Mouse (Mus musculus): ENCODE measurements around the gene Malrd1.
"Not testable (repeated sequence)": the region's sequence is repeated elsewhere in the genome, so short reads cannot be mapped to it uniquely, and the experiment has no call there.

Malrd1 gene

DNA sequence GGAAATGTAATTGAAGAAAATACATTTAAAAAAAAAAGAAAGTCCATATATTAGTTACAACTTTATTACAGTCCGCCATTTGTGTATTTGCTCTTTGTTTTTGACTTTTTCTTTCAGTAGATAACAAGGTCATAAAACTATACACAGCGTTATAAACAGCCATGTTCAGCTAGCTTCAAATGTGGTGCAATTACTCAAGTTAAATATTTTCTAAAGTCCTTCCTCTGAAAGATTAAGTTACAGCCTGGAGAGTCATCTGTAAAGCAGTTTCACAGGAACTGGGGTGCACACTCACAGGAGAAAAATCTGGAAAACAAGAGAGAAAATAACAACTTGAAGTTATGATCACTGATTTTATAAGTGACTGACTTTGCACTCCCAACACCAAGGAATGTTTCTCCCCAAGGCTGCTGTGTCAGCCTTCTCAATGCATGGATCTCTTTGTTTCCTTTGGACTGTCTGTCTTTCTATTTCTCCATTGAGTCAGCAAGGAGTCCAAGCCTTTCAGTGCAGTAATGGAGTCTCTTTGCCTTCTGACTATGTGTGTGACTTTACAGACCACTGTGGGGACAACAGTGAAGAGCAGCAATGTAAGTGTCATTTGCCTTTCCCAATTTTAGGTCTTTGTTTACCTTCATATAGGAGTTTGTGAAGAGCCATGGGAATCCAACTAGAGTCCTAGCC is at the start of gene Malrd1:
TSS of gene Malrd1 (plus strand) at position 239 of the 684 bp plus-strand sequence.
- no peak for DNase-seq (ENCODE audit: low spot score in 2 of 2)

DNA sequence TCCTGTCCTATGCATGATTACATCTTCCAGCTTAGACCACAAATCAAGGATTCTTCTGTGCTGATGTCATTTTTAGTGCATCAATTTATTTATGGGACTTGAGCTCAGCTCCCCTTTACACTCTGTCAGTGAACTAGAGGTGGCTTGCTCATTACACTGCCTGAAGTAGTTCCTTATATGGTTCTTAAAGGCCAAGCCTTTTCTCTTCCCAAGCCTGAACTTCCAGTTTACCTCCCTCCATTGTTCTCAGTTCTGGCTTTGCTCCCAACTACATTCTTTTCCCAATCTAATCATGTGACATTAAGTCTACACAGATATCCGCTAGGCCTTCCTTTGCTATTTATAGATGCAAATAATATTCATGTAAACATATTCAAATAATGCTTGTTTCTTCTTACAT is 12.4 kb downstream of the Malrd1 start:
- DNase-seq (ENCODE audit: low spot score in 2 of 2), result no peak

DNA sequence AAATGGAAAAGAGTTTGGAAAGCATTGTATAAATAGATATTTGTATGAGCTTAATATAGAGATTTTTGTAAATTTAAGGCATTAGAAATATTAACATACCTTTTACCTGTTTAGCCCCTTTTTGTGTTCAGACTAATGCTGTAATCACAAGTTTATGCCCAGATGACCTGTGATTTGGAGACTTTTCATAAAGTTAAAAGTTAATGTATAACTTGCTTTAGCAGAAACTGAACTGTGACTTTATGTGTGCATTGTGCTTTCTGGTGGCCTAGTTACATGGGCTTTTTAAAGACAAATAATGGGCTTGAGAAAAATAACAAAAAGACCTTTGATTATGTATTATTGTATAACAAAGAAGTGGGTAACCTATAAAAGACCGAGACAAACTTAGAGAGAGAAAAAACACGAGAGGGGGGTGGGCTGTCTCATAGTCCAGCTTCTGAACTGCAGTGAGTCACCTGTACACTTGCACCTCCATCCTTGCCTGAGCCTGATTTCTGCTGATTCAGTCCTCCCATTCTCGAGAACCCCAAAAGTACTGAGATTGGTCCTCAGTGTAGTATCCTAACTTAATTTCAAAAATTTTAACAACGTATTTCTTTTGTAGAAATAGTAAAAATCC is 87.2 kb downstream of the Malrd1 start:
- DNase-seq (ENCODE audit: low spot score in 2 of 2), result no peak

DNA sequence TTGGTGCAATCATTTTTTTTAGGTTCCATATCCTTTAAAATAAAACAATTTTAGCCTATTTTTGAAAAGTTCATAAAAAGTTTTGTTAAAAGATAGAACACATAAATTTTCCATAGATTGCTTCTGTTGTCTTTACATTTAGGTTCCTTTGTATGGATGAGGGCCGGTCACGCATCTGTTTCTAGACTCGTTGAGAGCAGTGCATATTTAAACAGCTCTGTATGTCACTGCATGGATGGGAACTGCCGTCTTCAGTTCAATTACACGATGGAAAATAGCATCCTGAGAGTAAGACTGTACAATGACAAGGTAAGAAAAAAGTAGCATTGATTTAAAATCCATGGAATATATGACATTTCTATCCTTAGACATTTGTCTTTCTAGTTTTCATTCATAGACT is 87.7 kb downstream of the Malrd1 start:
- DNase-seq (ENCODE audit: low spot score in 2 of 2), result no peak

DNA sequence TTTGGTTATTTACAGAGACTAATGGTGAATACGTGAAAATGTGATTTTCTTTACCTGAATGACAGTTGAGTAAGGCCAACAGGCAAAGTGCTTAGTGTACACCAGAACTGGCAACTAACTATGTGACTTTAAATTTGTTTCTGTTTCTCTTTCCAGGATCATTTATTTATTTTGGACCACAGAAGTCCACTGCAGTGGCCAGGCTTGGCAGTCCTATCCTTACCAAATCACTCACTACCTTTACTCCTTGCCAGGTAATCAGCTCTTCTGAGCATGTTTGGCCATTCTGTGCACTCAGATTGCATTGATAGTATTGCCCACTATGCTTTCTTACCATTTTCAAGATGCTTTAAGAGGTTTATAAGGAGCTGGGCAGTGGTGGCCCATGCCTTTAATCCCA is 109.5 kb downstream of the Malrd1 start:
- no peak for DNase-seq (ENCODE audit: low spot score in 2 of 2)

DNA sequence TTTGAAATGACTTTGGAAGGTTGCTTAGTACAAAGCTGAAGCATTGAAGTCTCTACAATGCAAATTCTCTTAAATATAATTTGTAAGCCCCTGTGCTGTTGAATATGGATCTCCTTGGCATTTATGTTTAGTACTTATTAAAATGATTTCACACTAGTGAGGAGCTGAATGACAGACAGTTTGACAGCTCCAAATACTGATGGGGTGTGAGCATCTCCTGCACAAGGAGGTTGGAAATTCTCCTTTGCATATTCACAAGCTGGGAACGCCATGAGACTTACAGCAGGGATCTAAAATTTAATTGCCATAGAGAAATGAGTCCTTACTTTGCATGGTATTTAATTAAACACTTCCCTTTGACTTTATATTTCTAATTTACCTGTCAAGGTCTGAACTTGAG is 117.6 kb downstream of the Malrd1 start:
- DNase-seq (ENCODE audit: low spot score in 2 of 2), result no peak

DNA sequence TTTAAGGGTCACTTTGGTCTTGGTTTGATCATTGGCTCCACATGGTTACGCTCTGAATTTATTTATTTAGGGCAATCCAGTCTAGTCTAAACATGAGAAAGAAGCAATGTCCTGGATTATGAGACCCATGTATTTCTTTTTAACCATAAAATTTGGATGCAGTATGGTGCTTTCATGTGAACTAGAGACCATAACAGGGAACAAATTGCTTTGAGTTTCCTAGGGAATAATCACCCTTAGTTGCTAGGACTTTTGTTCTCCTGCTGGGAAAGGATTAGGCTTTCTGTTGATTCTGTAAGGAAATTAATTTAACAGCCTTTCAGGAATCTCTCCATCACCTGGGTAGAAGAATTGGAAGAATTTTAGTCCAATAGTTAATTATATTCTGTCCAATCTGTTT is 130.1 kb downstream of the Malrd1 start:
- DNase-seq (ENCODE audit: low spot score in 2 of 2), result no peak

DNA sequence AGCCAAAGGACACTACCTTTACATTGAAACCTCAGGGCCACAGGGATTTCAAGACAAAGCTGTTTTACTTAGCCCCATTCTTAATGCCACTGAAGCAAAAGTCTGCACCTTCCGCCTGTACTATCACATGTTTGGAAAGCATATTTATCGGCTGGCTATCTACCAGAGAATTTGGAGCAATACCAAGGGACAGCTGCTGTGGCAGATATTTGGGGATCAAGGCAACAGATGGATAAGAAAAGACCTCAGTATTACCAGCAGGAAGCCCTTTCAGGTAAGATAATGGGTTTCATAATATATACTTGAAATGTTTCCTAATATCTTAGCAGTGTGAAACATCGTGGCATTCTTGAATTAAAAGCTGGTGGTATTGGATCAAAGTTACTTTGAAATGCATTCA is 176.7 kb downstream of the Malrd1 start:
- no peak for DNase-seq (ENCODE audit: low spot score in 2 of 2)

DNA sequence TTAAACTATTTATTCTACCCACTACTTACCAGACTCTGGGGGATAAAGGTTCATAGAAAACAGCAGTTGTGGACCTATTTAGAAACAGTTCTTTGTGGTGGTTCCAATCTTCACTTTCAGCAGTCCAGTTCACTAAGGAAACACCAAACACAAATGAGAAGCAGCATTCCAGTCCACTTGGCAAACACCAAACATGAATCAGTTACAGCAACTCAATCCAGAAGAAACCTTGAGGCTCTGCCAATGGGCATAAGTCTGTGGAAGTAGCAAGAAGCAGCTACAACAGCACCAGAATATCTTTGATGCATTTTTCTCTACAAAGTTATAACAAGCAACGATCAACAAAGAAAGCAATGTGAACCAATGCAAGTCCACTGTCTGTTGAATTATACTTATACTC is 214.7 kb downstream of the Malrd1 start:
- DNase-seq (ENCODE audit: low spot score in 2 of 2), result no peak

DNA sequence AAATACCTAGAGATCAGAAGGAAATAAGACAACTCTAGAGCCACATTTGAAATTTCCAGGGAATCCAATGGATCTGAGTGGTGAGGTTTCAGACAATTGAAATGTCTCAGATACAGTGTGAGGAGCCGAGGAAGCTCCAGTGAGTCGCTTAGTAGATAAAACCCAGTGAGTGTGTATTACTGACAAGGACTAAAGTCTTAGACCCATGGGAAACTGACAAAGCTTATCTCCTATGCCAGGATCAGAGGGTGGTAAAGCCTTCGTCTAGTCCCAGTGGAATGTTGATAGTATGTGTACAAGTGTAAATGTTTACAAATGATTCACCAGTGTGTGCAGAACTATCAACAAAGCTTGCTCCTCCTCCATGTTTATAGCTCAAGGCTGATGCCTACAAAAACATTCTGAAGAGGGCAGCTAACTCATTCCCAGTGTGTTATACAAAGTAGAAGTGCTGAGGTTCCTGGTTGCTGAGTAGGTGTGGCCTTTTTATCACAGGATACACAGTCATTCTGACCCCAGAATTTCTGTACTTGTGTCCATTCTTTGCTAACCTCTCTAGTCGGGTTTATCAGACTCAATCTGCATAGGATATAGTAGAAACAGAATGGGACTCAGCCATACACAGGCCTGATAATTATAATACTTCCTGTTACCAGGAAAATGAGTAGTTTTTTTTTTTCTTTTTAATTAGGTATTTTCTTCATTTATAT is 218.9 kb downstream of the Malrd1 start:
- no peak for DNase-seq (ENCODE audit: low spot score in 2 of 2)

DNA sequence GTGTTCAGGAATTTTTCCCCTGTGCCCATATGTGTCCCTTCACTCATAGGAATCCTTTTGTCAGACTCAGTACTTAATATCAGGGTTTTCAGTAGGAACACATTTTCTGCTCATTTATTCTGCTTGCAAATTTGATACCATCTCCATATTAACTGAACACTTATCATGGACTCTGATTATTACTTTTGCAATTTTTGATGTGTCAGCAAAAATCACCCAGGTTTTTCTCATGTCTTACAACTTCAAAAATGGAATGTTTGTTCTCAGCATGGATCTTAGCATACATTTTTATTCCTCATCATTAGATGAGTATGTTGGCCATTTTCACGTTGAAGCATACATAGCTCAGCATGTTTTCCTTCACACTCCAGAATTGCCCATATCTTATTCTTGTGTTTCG is 258.5 kb downstream of the Malrd1 start:
- DNase-seq (ENCODE audit: low spot score in 2 of 2), result no peak

DNA sequence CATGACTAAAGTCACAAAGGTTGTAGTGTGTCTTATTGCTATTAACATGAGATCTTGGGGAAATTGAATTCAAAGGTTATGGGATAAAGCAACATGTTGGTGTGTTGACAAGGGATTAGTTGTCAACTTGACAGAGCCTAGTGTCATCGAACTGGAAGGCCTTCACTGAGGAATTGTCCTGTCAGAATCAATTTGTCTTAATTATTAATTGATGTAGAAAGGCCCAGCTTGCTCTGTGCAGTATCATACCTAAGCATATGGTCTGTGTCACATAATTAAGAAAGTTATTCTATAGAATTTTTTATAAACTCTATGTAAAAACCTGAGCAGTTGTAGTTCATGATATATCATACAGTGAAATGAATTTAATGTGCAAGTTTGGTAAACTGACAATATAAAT is 289.4 kb downstream of the Malrd1 start:
- DNase-seq (ENCODE audit: low spot score in 2 of 2), result no peak

DNA sequence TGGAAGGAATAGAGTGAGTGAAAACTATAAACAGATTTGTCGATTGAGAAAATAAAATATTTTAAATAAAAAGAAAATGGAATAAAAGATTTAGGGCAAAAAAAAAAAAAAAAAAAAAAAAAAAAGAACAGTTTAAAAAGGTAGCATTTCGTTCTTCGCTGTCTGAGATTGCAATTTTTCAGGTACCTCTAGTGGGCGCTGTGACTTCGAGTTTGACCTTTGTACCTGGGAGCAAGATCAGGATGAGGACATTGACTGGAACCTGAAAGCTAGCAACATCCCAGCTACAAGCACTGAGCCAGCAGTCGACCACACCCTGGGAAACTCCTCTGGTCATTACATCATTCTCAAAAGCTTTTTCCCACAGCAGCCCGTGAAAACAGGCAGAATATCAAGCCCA is 343.1 kb downstream of the Malrd1 start:
- DNase-seq (ENCODE audit: low spot score in 2 of 2), result no peak

DNA sequence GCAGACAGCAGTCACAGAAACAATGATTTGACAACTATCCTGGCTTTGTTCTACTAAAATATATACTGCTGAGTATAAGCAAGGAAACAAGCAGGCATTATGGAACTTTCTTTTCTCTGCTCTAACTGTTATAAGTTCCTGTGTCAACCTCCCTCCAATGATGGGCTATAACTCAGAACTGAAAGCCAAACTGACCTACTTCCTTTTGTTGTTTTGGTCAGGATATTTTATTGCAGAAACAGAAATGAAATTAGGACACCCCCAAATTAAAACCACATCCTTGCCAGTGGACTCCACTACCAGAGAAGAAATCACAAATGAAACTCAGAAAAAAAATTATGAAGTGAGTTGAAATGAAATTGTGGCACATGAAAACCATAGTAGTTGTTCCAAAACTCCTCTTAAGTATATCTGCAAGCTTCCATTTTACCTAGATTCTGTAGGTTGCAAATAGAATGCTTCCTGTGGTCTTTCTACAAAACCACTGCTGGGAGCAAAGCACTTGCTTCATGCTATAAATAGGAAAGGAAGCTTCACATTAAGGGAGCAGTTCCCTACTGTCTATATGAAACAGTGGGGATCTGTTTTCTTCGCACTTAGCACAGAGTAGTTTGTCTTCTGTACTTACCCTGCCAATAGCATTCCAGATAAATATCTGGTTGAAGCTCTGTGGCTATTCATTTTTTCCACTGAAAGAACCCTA is 367.3 kb downstream of the Malrd1 start:
- no peak for DNase-seq (ENCODE audit: low spot score in 2 of 2)

DNA sequence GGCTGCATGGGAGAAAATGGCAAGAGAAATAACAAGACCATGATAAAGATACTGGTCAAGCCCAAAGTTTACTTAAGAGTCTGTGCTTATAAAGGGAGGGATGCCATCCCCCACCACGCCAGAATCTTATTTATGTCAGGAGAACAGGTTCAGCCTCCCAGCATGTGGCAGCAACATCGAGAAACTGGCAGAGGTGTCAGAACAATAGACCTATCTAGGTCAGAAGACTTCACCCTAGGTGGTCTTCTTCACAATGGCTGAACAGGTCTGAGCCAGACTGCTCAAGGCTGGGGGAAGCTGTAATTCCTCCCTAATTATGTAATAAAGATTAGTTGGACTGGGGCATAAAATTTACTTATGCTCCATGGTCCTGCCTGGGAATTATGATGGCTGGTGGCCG is 399.2 kb downstream of the Malrd1 start:
- DNase-seq (ENCODE audit: low spot score in 2 of 2), result no peak

DNA sequence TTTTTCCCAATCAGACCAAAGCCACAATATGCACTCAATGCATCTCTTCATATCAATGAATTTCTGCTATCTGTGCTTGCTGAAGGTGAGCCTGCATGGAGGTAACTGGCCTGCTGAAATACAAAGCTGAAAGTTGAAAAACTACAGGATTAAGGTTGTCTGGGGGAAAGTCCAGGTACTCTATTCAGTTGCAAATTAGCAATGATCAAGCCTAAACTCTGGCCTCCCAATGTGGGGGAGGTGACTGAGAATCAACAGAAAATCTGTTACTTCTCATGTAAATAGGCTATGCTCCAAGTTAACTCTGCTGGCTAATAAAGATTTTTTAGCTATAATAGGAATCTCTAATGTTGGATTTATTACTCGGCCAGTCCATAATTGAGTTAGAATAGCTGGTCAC is 399.8 kb downstream of the Malrd1 start:
- DNase-seq (ENCODE audit: low spot score in 2 of 2), result no peak

DNA sequence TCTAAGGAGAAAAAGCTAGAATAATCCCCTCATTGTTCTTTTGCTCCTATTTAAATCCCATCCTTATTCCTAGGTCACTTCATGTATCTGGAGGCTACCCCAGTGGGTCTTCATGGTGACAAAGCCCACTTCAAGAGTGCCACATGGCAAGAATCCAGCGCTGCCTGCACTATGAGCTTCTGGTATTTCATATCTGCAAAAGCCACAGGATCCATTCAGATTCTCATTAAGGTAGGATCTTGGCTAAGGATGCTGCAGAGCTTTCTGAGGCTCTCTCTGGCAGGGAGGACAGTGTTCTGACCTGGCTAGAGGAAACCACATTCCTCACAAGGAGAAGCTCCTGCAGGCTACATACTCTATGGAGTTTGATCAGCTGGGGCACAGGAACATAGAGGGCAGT is 405.2 kb downstream of the Malrd1 start:
- DNase-seq (ENCODE audit: low spot score in 2 of 2), result no peak

DNA sequence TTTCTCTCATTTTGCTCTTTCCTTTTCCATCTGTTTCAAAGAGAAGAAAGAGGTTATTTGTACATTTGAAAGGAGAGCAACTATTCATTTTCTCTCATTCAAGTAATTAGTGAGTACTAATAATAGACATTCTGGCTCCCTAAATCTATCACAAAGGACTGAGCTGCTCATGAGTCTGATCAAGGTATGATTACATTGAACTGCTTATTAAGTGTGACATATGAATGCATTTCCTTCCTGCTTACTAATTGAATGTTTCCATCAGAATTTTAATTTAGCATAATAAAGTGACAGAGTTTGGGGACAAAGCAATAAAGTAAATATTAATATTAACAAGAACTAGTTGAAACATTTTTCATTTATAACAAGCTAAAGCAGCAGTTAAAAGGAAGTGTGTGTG is 405.6 kb downstream of the Malrd1 start:
- DNase-seq (ENCODE audit: low spot score in 2 of 2), result no peak

DNA sequence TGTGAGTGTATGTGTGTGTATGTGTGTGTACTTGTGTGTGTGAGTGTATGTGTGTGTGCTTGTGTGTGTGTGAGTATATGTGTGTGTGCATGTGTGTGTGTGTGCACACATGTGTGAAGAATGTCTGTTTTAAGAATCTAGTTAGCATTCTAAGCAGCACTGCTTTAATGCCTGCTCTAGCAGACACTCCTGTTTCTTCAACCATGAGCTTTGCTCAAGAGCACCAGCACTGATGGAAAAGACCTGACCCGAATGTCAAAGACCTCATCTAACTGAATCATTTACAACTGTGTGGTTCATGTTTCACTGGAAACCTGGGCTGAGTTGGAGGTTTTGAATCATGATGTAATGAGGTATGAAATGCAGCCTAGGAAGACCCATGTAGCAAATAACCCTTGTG is 406.1 kb downstream of the Malrd1 start:
- no peak for DNase-seq (ENCODE audit: low spot score in 2 of 2)

DNA sequence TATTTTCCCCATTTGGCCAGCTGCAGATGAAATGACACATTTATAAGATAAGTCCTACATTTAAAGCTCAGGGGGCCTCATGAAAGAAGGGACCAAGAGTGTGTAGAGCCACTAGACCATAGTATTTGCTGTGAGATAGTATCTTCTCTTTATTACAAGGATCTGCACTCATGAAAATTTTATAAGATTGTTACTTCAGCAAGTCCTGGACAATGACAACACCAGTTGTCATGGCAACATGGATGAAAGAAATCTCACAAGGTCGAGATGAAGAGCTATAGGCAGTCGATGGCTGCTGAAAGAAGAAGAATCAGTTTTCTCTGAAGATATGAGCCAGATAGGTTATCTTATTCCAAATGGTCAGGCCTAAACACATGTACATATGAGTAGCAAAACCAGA is 476.6 kb downstream of the Malrd1 start:
- DNase-seq (ENCODE audit: low spot score in 2 of 2), result no peak

DNA sequence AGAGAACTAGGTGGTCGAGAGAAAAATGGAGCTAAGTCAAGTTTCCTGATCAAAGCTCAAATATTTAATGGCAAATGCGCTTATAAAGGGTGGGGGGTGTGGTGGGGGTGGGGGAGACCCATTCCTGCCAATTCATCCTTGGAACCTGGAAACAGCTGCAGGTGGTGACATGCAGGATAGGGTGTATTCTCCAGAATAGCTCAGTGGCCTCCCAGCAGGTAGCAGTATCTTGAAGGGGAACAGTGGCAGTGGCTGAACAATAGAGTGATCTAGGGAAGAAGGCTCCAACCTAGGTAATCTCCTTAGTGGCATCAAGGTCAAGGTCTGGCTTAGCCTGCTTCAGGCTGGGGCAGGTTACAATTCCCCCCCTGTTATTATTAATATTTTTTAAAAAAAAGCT is 490.8 kb downstream of the Malrd1 start:
- DNase-seq (ENCODE audit: low spot score in 2 of 2), result not testable (repeated sequence)

DNA sequence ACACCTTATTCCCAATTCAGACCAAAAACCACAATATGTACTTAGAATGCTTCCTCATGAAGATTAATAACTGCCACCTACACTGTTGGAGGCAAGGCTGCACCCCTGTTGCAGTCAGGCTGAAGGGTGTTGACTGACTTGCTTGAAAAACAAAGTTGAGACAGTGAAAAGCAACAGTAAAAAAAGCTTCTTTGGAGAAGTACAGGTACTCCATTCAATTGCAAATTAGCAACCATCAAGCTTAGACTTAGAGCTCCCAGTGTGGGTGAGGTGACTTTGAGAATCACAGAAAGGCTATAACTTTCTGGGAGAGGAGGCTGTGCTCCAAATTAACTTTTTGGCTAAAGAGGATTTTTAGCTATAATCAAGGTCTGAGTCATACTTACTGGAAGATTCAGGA is 491.4 kb downstream of the Malrd1 start:
- not testable (repeated sequence) for DNase-seq (ENCODE audit: low spot score in 2 of 2)

DNA sequence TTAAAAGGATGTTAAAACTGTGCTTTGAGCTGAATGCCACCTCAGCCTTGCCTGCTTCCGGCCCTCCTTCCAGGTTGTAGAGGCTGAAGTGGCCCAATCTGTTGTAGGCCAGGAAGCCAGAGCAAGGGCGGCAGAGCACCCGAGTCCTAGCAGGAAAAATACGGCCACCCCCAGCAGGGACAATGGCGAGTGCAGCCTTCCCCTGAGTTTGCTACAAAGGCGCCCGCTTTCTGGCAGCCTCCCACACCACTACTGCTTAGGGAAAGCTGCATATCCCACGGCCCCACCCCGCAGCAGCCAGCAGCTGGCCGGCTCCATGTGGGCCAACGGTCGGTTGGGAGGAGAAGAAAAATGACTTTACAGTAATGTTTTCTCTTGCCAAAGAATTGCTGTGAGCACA is 503.5 kb downstream of the Malrd1 start:
- no peak for DNase-seq (ENCODE audit: low spot score in 2 of 2)
